Mouse (Mus musculus) testis, adult 2 months (tissue): Measurements from ENCODE around the gene Etl4.
"Not testable (repeated sequence)": the region's sequence is repeated elsewhere in the genome, so short reads cannot be mapped to it uniquely, and the experiment has no call there.

ENCODE experiments used
- CTCF ChIP-seq: fragments of 200-500 bp; IDR thresholded peaks from 2 replicates; pipeline ENCODE4 v1.5.1; 2012; ENCODE audit warnings: low read depth, mild to moderate bottlenecking, inconsistent platforms, low read length, moderate library complexity; ENCODE audit not compliant: control insufficient read depth, insufficient read depth, insufficient replicate concordance
- POLR2A ChIP-seq: fragments of 200-500 bp; IDR thresholded peaks from 2 replicates; pipeline ENCODE4 v1.6.1; 2012; ENCODE audit warnings: low read depth, mild to moderate bottlenecking, inconsistent platforms, low read length, moderate library complexity; ENCODE audit not compliant: control insufficient read depth

GRCm38 (mm10) chr2:20668276-20669030 lies 758.9 kb downstream of the Etl4 start:
- TF ChIP-seq CTCF, POLR2A: not testable (repeated sequence)
